Mouse (Mus musculus): Measurements from ENCODE around the gene 2410137M14Rik. TPM values are rescaled to one million over a fixed set of nuclear protein-coding genes. Genes with fewer than 3 reads are reported as not detected.

Gene 2410137M14Rik
- total RNA-seq, 1 experiment from 2014 or later = not detected

Other genes starting within 250 kb of the 2410137M14Rik start
- not detected in 3 replicates for gene H2-M10.5, start 208.3 kb downstream of the 2410137M14Rik start, total RNA-seq (2017)
- not detected in 3 replicates for gene H2-M10.6, start 169.1 kb downstream of the 2410137M14Rik start, total RNA-seq (2017)
- 45.2 to 61.6 TPM (median 45.5 TPM) in 3 replicates for gene Trim26, start 144.1 kb downstream of the 2410137M14Rik start, total RNA-seq (2017)
- not detected in 3 replicates for gene Trim15, start 114.0 kb downstream of the 2410137M14Rik start, total RNA-seq (2017)
- 0.49 to 16.6 TPM (median 11.1 TPM) in 3 replicates for gene Trim10, start 111.7 kb downstream of the 2410137M14Rik start, total RNA-seq (2017)
- not detected in 3 replicates for gene Trim40, start 91.1 kb downstream of the 2410137M14Rik start, total RNA-seq (2017)
- not detected in 3 replicates for gene Trim31, start 83.1 kb downstream of the 2410137M14Rik start, total RNA-seq (2017)
- gene Rnf39, start 38.3 kb downstream of the 2410137M14Rik start, total RNA-seq (2017) = 2.6 TPM in 1 of 3 replicates, not detected in the others
- 41.5 to 96.1 TPM (median 79.2 TPM) in 3 replicates for gene Ppp1r11, start 29.5 kb downstream of the 2410137M14Rik start, total RNA-seq (2017)
- 28.2 to 45.0 TPM (median 30.5 TPM) in 3 replicates for gene Znrd1, start 22.7 kb downstream of the 2410137M14Rik start, total RNA-seq (2017)
- 1.1 to 4.4 TPM (median 3.4 TPM) in 3 replicates for gene Znrd1as, start 22.6 kb downstream of the 2410137M14Rik start, total RNA-seq (2017)
- not detected in 3 replicates for gene H2-M5, start 8.3 kb upstream of the 2410137M14Rik start, total RNA-seq (2017)
- 0.64 to 3.4 TPM in 2 of 3 replicates, not detected in the other for gene Zfp57, start 19.9 kb upstream of the 2410137M14Rik start, total RNA-seq (2017)
- not detected in 3 replicates for gene Mog, start 42.2 kb upstream of the 2410137M14Rik start, total RNA-seq (2017)
- 20.1 to 24.2 TPM (median 24.1 TPM) in 3 replicates for gene Gabbr1, start 64.7 kb upstream of the 2410137M14Rik start, total RNA-seq (2017)
- gene Olfr90, start 107.3 kb upstream of the 2410137M14Rik start, total RNA-seq (2017) = not detected in 3 replicates
- gene Olfr91, start 117.0 kb upstream of the 2410137M14Rik start, total RNA-seq (2017) = not detected in 3 replicates
- 0.48 TPM in 1 of 3 replicates, not detected in the others for gene Olfr92, start 138.9 kb upstream of the 2410137M14Rik start, total RNA-seq (2017)
- not detected in 3 replicates for gene Olfr93, start 180.3 kb upstream of the 2410137M14Rik start, total RNA-seq (2017)
- gene Ubd, start 212.7 kb upstream of the 2410137M14Rik start, total RNA-seq (2017) = not detected in 3 replicates
- gene Olfr94, start 219.8 kb upstream of the 2410137M14Rik start, total RNA-seq (2017) = not detected in 3 replicates
- gene Olfr95, start 231.9 kb upstream of the 2410137M14Rik start, total RNA-seq (2017) = not detected in 3 replicates
- gene Olfr96, start 238.9 kb upstream of the 2410137M14Rik start, total RNA-seq (2017) = not detected in 3 replicates

All from monocyte, adult 5-6 weeks (primary cell).